Mouse (Mus musculus): ENCODE measurements at regions not wholly inside any gene's neighbourhood (a gene's known extent, or its start where the extent isn't known, plus 50 kb on each side); places are given as distances from the start of the nearest gene placed in this dataset.
A peak's percentile ranks its signal among the peaks of the same experiment; 100 is the strongest.

GRCm38 (mm10) chr11:92967288-92967687 lies 130.5 kb upstream of the Car10 start:
- Histone ChIP-seq H3K4me1 (ENCODE audit: control insufficient read depth, insufficient read depth, low read length) (no peaks in the 10 kb centered on the region), H3K4me3 (ENCODE audit: insufficient read depth, low read length) (no peak overlapping the region), H3K27ac (ENCODE audit: insufficient read depth, low read length) (no peak overlapping the region)
- no peak for TF ChIP-seq POLR2A (IDR thresholded peaks at IDR 0.05; ENCODE audit: low read depth, low read length)
- no peak for TF ChIP-seq CTCF (IDR thresholded peaks at IDR 0.05; ENCODE audit: borderline replicate concordance, insufficient read depth, low read length)

- Histone ChIP-seq H3K4me1 (ENCODE audit: control insufficient read depth, insufficient read depth, low read length) (no peaks in the 10 kb centered on the region), H3K4me3 (ENCODE audit: insufficient read depth, low read length) (no peak overlapping the region), H3K27ac (ENCODE audit: insufficient read depth, low read length) (no peak overlapping the region)
- TF ChIP-seq POLR2A (IDR thresholded peaks at IDR 0.05; ENCODE audit: low read depth, low read length) (no peak), CTCF (IDR thresholded peaks at IDR 0.05; ENCODE audit: borderline replicate concordance, insufficient read depth, low read length) (no peak)
These were observed 98.2 kb upstream of the Car10 start for GRCm38 (mm10) chr11:92999603-93000002.

DNA sequence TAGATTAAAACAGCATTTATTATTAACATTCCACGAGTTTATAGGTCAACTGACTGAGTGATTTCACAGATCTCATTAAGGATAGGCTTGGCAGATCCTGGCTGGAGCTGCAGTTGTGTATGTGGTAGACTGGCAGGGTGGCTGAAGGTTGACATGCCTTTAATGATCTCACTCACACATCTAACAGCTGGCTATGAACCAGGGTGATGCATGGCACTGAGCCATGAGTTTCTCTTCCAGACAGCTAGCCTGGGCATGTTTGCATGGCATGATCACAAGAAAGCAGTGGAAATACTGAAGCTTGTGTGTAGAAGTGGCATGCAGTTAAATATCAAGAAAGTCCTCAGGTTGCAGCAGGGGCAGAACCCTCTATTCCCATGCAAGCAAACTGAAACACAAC lies 91.8 kb upstream of the Car10 start:
- Histone ChIP-seq H3K4me3 (ENCODE audit: insufficient read depth, low read length) (no peak overlapping the region), H3K4me1 (ENCODE audit: control insufficient read depth, insufficient read depth, low read length) (no peaks in the 10 kb centered on the region), H3K27ac (ENCODE audit: insufficient read depth, low read length) (peak overlapping the region; percentile 78)
- TF ChIP-seq CTCF (IDR thresholded peaks at IDR 0.05; ENCODE audit: borderline replicate concordance, insufficient read depth, low read length) = no peak
- TF ChIP-seq POLR2A (IDR thresholded peaks at IDR 0.05; ENCODE audit: low read depth, low read length) = no peak

- Histone ChIP-seq H3K4me1 (ENCODE audit: control insufficient read depth, insufficient read depth, low read length) (no peaks in the 10 kb centered on the region), H3K4me3 (ENCODE audit: insufficient read depth, low read length) (no peak overlapping the region), H3K27ac (ENCODE audit: insufficient read depth, low read length) (no peak overlapping the region)
- TF ChIP-seq POLR2A (IDR thresholded peaks at IDR 0.05; ENCODE audit: low read depth, low read length) = no peak
- TF ChIP-seq CTCF (IDR thresholded peaks at IDR 0.05; ENCODE audit: borderline replicate concordance, insufficient read depth, low read length) = no peak
These were observed 71.8 kb upstream of the Car10 start for GRCm38 (mm10) chr11:93025981-93026380.

DNA sequence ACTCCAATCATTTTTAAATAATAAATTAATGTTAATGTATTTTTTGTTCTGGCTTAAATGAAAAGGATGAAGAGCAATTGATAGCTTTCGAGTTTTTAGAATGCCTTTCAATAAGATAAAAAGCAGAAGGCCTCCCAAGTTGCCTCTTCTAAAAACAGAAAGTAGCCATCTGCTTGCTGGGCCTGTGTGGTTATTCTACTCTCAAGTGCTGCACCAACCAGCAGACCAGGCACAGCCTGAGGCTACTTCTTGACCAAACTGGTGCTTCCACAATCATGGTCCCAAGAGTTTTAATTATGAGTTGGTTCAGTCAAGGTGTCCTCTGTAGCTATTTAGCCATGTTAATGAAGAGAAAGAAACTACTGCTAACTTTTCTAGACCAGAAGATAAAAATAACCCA lies 62.3 kb upstream of the Car10 start:
- no peak for TF ChIP-seq POLR2A (IDR thresholded peaks at IDR 0.05; ENCODE audit: low read depth, low read length)
- no peak for TF ChIP-seq CTCF (IDR thresholded peaks at IDR 0.05; ENCODE audit: borderline replicate concordance, insufficient read depth, low read length)
- Histone ChIP-seq H3K4me3 (ENCODE audit: insufficient read depth, low read length) (no peak overlapping the region), H3K4me1 (ENCODE audit: control insufficient read depth, insufficient read depth, low read length) (no peaks in the 10 kb centered on the region; the same call in 1 of the 2 replicates), H3K27ac (ENCODE audit: insufficient read depth, low read length) (no peak overlapping the region)

- Histone ChIP-seq H3K27ac (ENCODE audit: insufficient read depth, low read length) (no peak overlapping the region; the same call in 1 of the 2 replicates), H3K4me3 (ENCODE audit: insufficient read depth, low read length) (no peak overlapping the region), H3K4me1 (ENCODE audit: control insufficient read depth, insufficient read depth, low read length) (no peaks in the 10 kb centered on the region; the same call in 1 of the 2 replicates)
- TF ChIP-seq CTCF (IDR thresholded peaks at IDR 0.05; ENCODE audit: borderline replicate concordance, insufficient read depth, low read length) (no peak), POLR2A (IDR thresholded peaks at IDR 0.05; ENCODE audit: low read depth, low read length) (no peak)
These were observed 60.0 kb upstream of the Car10 start for GRCm38 (mm10) chr11:93037846-93038245.

DNA sequence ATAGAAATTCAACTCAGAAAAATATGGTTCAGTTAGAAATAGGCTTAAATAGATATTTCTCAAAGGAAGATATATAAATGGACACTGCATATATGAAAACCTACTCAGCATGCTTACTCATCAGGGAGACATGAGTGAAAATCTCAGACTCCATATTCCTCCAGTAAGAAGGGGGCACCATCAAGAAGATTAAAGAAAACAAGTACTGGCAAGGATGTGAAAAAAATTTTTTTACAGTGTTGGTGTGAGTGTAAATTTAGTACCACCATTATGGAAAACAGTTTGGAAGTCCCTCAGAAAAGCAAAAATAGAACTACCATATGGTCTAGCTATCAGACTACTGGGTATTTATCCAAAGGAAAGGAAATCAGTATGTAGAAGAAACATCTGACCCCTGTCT lies 58.5 kb upstream of the Car10 start:
- Histone ChIP-seq H3K27ac (ENCODE audit: insufficient read depth, low read length) (no peak overlapping the region; the same call in 1 of the 2 replicates), H3K4me1 (ENCODE audit: control insufficient read depth, insufficient read depth, low read length) (no peaks in the 10 kb centered on the region; the same call in 1 of the 2 replicates), H3K4me3 (ENCODE audit: insufficient read depth, low read length) (no peak overlapping the region)
- no peak for TF ChIP-seq POLR2A (IDR thresholded peaks at IDR 0.05; ENCODE audit: low read depth, low read length)
- TF ChIP-seq CTCF (IDR thresholded peaks at IDR 0.05; ENCODE audit: borderline replicate concordance, insufficient read depth, low read length) = no peak

DNA sequence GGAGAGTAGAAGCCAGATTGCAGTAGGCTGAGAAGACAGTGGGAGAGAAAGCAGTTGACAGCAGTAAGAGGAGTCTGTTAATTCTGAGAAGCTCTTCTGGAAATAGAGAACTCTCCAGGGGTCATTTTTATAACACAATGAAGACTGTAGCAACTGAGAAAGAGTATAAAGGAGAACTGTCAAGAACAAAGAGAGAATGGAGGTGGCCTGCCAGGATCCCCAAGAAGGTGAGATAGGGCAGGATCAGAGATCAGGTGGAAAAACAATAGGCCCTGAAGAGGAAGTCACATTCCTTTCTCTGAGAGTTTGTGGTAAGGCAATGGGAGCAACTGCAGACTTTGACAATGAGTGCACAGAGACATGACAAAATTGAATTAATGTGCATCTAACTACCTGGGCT lies 57.0 kb upstream of the Car10 start:
- Histone ChIP-seq H3K27ac (ENCODE audit: insufficient read depth, low read length) (no peak overlapping the region), H3K4me3 (ENCODE audit: insufficient read depth, low read length) (no peak overlapping the region), H3K4me1 (ENCODE audit: control insufficient read depth, insufficient read depth, low read length) (no peaks in the 10 kb centered on the region; the same call in 1 of the 2 replicates)
- TF ChIP-seq POLR2A (IDR thresholded peaks at IDR 0.05; ENCODE audit: low read depth, low read length) = no peak
- no peak for TF ChIP-seq CTCF (IDR thresholded peaks at IDR 0.05; ENCODE audit: borderline replicate concordance, insufficient read depth, low read length)

DNA sequence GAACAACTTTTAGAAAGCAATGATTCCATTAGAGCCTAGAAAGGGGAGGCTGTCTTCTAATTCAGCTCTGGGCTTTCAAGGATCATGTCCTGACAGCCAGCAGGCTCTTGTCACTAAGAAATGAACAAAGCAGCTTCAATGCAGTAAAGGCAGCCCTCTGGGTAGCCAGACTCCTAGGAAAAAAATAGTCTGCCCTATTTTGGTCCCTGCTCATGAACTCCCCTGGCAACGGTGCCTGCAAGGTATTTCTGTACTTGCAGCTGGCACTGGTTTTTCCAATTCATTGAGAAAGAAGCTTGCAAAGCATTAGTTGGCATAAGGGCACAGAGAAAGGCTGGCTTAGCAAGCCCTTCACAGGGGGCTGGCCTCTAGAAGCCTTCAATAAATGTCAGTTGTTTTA lies 52.8 kb upstream of the Car10 start:
- TF ChIP-seq CTCF (IDR thresholded peaks at IDR 0.05; ENCODE audit: borderline replicate concordance, insufficient read depth, low read length) = no peak
- TF ChIP-seq POLR2A (IDR thresholded peaks at IDR 0.05; ENCODE audit: low read depth, low read length) = no peak
- H3K4me3 ChIP-seq (ENCODE audit: insufficient read depth, low read length) = no peak overlapping the region
- H3K27ac ChIP-seq (ENCODE audit: insufficient read depth, low read length) = no peak overlapping the region
- H3K4me1 ChIP-seq (ENCODE audit: control insufficient read depth, insufficient read depth, low read length) = no peaks in the 10 kb centered on the region

Data from embryonic fibroblast, embryonic 13.5 days (primary cell).